Mouse (Mus musculus) liver, adult (tissue): ENCODE results near the gene Lypd6b.

Experiments
- GATA4 ChIP-seq: IDR thresholded peaks from 2 replicates; pipeline ENCODE4 v1.6.1; 2014; ENCODE audit warnings: mild to moderate bottlenecking, low read length; ENCODE audit not compliant: insufficient replicate concordance

Lypd6b gene

DNA sequence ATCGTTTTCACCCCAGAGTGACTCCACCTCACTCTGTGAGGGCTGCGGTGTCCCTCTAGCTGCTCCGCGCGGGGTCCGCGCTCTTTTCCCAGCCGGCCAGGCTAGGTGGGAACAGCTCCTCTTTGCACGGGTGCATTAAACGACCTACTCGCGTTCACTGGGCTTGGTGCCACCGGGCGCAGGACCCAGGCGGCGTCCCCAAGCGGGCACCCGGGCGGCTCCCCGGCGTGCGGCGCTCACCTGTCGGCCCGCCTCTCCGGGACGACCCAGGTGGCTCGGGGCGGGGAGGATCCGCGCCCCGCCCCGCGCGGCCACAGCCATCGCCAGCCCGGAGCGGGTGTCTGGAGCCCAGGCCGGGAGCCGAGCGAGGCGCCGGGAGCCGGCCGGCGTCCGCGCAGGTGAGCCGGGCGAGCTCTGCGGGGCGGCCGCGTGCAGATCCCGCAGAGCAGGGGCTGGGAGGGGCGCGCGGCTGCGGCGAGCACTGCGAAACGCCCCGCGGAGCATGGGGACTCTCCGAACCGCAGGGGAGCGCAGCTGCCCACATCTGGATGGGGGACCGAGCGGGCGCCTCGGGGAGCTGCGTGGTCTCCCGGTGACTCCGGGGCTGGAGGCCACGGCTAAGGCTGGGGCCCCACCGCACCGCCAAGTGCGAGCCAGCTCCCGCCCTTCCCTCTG lies at the start of gene Lypd6b:
Gene Lypd6b, plus strand, starts transcription at position 313 of the 675 bp plus-strand sequence.
- TF ChIP-seq GATA4: no peak

GRCm38 (mm10) chr2:49739046-49739445 lies 48.4 kb upstream of the Lypd6b start:
- TF ChIP-seq GATA4: no peak

DNA sequence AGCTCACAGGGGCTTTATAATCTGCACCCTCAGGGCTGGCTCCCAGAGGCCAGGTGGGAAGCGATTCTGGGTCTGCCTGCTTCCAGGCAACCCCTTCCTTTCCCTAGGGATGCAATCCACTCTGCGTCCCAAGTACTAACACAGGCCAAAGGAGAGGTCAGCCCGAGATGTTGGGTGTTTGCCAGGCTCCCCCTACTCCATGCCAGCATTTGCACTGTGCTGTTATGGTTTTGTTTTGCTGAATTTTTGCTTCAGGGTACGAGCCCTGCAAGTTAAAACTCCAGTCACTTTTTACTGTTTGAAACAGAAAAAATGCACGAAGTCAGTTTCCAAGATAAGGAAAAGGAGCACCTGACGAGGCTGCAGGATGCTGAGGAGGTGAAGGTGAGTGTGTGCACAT lies 46.5 kb upstream of the Lypd6b start:
- TF ChIP-seq GATA4: no peak

DNA sequence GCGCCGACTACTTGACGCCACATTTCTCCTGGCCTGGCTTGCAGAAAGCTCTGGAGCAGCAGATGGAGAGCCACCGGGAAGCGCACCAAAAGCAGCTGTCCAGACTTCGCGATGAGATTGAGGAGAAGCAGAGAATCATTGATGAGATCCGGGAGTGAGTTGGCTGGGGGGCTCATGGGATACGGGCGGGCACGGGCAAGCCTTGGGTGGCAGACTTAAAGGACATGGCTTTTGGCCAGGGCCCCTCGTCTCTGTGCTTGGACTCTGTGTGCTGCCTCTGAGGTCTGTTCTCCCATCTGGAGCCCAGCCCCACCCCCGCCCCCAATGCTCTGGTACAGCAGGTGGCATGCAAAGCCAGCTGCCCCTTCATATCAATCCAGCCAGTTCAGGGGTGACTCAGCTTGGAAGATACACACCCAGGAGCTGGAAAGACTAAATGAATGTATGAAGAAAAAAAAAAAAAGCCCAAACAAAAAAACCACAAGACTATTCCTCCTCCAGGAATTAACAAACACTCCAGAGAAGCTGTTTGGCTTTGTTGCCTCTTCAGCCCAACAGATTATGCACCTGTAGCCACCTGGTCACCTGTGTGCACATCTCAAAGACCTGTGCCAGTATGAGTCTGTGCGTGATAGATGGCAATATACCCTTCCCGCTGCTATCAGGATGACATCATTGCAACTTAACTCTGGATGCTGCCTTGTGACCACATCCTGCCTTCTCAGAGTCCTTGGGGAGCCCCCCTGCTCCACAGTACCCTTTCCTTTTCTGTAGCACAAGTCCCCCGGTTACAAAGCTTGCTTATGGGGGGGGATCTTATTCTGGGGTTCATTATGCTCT lies 45.4 kb upstream of the Lypd6b start:
- no peak for TF ChIP-seq GATA4

- TF ChIP-seq GATA4: no peak
These were observed 44.6 kb upstream of the Lypd6b start for GRCm38 (mm10) chr2:49742919-49743318.

- TF ChIP-seq GATA4: no peak
These were observed 43.7 kb upstream of the Lypd6b start for GRCm38 (mm10) chr2:49743775-49744174.

- no peak for TF ChIP-seq GATA4
These were observed 43.0 kb upstream of the Lypd6b start for GRCm38 (mm10) chr2:49744251-49745093.

DNA sequence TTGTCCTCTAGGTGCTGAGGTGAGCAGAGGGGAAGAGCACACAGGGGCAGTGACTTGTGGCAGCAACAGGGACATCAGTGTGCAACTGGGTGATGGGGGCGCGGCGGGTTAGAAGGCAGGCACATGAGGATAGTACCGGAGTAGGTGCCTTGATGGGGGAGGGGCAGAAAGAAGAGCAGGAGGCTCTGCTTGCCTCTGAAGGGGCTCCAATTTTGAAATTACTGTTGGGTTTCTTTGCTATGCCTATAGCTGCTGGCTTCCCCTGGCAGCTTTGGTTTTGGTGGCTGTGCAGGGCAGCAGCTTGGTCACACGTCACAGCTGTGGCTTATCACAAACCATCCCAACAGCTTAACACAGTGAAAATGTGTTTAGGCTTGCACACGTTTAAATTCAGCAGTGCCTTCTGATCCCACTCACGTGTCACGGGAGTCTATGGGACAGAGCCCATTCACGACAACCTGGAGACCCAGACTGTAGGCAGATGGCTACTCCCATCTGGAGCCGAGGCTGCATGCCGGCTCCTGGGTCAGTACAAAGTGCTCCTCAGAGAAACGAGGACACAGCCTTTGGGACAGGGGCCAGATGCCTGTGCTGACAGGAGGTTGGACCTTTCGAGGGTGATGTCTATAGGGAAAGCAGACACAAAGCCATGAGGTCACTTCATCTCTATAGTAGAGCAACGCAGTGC lies 42.2 kb upstream of the Lypd6b start:
- TF ChIP-seq GATA4: no peak

DNA sequence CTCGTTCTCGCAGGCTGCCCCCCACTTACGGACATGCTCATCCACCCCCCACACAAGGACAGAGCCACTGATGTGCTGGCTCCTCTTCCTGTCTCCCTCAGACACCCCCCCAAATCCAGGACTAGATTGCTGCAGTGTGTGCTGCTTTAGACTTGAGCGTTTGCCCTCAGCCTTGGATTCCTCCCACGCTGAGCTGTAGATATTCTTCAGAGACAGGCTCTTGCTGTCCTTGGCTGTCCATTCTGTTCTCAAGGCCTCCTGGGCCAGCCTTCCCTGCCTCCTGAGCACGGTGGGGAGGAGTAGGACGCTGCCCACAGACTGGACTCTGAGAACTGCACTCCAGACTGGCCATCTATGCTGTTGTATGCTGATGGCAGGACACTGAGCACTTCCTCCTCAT lies 40.5 kb upstream of the Lypd6b start:
- no peak for TF ChIP-seq GATA4

GRCm38 (mm10) chr2:49747670-49748069 lies 39.8 kb upstream of the Lypd6b start:
- TF ChIP-seq GATA4: no peak

DNA sequence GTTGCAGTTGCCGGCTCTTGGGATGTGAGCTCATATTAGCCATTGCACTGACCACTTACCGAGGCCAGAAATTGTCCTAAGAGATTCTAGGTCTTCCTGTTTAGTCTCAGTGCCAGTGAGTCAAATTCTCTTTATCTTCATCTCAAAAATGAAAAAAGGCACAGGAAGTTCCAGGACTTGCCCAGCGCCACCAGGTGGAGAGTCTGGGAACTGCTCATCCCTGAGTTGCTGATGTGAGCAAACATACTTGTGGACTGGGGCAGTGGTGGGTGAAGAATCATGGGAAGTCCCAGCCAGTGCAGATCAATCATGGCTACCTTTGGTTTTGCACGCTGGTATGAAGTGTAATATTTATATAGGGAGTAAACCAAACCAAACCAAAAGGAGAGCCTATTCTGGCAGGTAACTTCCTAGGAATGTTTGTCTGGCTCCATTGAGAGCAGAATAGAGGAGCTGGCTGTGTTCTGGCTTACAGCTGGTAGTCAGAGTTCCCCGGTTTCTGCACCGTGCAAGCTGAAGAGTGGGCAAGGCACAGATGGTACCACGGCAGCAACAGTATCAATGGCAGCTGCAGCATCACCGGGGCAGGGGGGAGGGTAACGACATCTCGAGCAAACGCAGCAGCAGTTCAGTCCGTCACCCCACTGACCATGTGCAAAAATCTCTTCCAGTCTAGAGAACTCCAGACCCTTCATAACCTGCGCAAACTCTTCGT lies 38.7 kb upstream of the Lypd6b start:
- no peak for TF ChIP-seq GATA4

DNA sequence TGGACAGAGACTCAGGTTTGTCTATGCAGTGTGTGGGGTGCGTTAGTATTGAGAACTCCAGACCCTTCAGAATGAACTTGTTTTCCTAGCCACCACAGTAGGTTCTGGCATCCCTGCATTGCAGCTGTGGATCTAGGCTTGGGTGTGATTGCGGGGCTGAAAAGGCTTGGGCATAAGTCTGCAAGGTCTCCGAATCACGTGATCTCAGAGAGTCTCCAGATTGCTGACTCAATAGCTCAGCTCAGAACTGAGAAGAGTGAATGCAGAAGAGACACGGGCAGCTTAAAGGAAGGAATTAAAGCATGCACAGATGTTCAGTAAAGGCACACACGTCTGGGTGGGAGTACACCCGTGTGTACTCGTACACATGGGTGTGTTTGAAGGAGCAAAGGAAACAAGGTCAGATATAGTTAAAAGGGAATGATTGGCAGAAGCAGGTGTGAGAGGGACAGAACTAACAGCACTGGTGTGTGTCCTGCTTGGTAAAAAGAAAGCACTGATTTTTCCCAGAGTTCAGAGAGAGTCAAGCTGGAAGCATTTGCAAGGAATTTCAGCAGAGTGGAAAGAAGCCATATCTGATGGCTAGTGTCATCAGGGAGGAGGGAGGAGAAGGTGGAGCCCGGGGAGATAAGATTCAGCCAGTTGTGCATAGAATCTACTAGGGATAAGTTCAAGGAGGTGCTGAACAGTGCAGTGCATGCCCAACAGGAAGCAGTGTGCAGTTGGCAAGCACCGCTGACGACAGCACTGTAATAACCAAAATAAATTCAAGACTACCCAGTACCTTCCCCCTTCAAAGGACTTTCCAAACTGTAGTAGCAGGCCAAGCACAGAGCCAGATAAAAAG lies 37.5 kb upstream of the Lypd6b start:
- no peak for TF ChIP-seq GATA4

DNA sequence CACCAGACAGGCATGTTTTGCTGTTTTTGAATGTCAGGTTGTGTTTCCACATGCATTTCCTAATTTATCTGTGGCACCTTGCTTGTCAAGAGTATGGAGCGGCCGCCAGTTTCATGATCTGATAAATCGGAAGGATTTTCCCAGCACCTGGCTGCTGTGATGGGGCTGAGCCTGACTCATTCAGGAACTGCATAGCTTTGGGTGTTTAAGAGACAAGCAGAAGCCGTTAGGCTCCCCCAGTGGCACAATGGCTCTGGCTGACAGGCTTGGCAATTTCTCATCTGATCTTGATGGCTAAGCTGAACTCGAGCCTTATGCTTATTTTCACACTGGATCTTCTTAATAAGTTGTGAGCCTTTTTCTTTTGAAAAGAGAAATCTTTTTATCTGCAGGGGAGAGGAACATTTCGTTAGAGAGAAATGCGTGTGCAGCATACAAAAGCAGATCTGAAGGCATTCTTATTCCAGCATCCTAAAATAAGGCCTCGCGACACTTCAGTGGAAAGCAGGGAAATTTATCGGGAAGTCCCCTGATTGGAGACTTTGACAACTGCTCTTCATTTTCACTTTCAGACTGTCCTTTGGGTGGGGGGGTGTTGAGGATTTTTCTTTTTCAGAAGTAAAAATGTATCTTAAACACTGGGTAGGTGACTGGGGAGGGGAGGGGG lies 35.8 kb upstream of the Lypd6b start:
- no peak for TF ChIP-seq GATA4
